Mouse (Mus musculus): Measurements from ENCODE around the gene Prkd2.

Gene Prkd2

DNA sequence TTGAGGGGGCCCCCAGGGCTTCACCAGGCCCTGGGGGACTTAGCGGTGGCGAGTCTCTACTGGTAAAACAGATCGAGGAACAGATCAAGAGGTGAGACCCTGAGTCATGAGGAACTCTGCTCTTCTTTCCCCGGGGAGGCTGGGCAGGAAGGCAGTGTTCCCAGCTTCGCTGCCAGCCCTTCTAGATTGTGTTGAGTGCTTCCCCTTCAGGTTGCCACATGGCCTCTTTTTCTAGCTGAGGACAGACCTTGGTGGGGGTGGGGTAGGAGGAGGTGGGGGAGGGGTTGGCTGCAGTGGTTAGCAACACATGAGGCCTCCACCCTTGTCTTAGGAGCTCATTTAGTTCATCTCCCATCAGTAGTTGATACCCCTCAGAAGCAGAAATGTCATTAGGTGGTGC, 16.1 kb upstream of the Prkd2 start:
- DNase-seq (ENCODE audit: low read depth, low spot score): no peak

DNA sequence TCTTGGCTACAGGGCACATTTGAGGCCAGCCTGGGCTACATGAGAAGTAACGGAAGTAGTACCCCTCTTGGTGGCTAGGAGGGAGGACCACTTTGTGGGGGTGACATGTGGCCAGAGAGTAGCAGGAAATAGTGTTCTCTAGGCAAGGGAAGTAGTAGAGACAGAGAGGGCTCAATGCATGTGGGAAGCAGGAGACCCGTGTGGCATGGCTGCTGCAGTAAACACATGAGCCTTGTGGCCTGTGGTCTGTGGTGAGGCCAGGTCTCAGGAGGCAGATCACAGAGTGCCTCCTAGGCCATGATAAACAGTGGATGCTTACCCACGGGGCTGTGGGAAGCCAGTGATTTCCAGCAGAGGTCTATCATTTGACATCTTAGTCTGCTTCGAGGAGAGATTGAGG, 15.4 kb upstream of the Prkd2 start:
- DNase-seq (ENCODE audit: low read depth, low spot score): no peak

DNA sequence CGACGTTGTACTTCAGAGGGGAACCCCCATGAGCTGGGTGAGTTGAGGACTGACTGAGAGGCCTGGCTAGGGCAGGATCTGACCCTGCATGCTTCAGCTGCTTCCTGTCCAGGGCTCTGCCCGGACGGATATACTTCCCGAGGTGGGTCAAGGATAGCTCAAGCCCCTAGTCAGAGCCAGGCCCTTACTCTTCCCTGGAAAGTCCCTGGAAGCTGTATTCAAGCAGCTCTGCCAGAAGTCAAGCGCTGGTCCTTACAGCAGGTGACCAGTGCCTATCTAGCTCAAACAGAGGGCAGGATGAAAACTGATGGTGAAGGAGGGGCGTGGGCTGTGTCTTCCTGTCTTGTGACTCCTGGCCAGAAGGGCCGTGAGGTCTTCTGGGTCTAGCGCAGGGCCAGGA, 12.3 kb upstream of the Prkd2 start:
- no peak for DNase-seq (ENCODE audit: low read depth, low spot score)

DNA sequence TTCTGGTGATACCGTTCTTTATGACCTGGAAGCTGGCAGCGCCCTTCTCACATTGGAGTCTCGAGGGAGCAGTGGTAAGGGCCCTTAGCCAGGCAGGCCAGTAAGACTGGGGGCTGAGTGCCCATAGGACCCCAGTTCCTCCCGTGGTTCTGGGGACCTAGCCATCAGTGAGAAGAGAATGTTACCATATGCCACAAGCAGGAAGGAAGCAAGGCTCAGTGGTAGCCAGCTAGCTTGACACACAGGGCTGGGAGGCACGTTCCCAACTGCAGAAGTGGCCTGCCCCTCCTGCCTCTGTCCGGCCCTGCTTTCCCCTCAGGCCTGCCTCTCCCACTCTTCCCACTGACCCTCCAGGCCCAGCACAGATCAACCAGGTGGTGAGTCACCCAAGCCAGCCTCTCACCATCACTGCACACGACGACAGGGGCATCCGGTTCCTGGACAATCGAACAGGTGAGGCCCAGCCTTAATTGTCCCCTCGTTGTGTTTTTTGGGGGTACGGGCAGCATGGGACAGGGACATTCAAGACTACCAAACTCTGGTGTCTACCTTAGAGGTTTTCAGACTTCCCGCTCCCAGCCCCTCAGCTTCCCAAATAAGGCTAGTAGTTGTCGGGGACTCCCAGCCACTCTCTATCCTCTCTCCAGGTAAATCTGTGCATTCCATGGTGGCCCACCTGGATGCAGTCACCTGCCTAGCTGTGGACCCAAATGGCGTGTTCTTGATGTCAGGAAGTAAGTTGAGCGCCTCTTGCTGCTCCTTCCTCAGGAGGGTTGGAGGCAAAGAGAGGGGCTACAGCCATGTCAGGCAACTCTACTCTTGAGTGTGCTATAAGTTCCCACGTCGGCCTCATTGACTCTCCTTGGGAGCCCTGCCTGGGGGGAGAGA, 4.5 kb upstream of the Prkd2 start:
- DNase-seq (ENCODE audit: low read depth, low spot score): no peak

DNA sequence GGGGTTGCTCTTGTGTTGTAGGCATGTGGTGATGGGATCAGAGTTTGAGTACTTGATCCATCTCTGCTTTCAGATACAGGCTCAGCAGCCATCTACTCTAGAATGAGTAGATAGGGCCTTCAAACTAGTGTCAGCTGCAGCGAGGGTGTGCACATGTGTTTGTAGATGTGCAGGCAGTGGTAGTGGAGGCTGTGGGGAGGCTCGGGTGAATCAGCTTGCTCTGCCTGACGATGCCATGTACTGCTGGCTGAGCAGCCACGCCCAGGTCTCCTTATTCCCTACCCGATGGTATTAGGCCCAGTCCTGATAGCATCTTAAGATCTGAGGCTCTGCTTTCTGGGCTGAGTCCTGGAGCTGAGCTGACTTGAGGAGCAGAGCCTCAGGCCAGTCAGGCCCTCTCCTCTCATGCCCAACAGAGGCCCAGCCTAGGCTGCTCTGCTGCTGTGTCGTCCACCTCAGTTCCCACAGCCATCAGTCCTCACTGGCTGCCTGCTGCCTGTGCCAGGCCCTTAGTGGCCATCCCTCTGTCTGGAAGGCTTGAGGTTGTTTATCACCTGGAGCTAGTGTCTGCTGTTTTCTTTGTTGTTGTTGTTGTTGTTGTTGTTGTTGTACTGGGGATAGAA, 3.8 kb upstream of the Prkd2 start:
- no peak for DNase-seq (ENCODE audit: low read depth, low spot score)

DNA sequence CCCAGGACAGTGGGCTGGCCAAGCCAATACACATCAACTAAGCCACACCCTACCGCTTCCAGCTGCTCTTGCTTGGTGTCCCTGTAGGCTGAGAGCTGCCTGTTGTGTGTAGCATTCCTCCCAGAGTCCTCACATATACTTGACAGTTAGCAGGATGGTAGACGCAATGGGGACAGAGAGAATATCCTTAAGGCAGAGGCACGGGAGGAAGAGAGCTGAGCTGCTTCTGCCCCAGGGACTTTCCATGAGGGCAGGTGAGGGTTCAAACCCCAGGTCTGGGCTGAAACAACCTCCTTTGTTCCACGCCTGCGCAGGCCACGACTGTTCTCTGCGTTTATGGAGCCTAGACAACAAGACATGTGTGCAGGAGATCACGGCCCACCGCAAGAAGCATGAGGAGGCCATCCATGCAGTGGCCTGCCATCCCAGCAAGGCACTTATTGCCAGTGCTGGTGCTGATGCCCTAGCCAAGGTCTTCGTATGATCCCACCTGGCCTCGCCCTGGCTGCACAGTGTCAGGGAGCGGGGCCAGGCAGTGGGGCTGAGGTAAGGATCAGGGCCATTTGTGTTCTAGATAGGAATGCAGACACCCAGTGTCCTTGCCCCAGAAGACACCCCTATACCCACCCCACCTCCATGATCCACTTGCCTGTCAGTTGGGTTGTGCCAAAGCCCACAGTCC, 3.1 kb upstream of the Prkd2 start:
- DNase-seq (ENCODE audit: low read depth, low spot score): no peak

DNA sequence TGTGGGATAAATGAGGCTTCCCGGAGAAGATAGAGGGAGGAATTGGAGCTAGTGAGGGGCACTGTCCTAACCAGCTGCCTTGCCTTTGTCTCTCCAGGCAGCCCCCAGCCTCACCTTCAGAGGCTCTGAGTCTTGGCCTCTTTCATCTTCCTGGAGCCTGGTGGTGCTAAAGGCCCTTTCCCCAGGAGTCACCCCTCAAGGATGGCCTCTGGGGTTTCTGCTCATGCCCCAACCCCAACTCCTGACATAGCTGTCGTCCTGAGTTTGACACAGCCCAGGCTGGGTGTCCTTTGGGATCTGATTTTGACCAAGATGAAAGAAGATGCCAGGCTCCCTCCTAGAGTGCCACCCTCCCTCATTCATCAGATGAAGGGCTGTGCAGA, 2.6 kb upstream of the Prkd2 start:
- no peak for DNase-seq (ENCODE audit: low read depth, low spot score)

DNA sequence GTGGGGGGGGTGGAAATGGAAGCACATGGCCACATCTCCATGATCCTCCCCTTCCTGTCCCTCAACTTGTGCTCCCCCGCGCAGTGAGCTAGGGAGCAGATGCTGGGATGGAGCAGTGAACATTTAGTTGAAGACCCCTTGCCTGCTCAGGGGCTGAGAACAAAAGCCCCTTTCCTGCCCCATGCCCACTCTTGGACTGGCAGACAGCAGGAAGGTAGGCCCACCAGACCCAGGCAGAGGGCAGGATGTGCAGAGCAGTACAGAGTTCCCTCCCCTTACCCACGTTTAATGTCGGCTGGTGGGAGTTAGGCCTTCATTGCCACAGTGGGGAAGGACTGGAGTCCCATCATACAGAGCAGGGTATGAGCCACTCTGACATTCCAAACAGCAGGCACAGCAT, 1.6 kb upstream of the Prkd2 start:
- DNase-seq (ENCODE audit: low read depth, low spot score): no peak

DNA sequence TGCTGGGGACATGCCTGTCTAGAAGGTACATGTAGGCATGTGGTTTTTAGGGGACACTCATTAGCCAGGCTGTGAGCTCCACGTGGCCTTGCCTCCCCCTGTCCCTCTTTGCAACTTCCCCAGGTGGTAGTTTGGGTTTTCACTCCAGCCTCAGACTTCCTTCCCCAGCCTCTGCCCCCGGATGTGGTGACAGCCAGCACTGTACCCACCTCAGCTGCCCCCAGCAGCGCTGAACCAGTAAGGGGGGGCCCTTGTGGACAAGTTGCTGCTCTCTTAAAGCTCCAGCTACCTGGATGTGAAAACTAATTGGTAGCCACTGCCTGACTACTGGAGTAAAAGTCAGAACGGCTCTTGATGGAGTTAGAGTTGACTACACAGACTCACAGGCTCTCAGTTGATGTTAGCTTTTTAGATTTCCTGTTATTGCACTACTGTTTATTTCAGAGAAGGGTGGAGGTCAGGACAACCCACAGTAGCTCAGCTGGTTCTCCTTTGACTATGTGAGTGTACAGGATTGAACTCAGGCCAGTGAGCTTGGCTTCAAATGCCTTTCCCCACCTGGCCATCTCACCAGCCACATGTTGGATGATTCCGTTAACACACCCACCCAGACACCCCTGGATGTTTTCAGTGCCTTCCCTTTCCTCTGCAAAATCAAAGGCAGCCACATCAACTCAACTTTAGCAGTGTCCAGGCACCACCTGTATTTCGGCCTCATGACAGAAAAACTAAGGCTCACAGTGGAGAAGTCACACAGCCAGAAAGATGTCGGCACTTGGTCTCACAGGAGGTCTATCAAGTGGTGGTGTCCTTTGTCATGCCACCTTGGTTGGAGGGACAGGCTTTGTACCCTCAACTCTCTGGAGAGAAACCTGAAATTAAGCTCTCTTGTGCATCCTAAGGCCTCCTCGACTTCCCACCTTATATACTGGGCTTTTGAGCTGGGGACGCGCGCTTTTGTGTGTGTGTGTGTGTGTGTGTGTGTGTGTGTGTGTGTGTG, 841 bp upstream of the Prkd2 start:
- DNase-seq (ENCODE audit: low read depth, low spot score): no peak

DNA sequence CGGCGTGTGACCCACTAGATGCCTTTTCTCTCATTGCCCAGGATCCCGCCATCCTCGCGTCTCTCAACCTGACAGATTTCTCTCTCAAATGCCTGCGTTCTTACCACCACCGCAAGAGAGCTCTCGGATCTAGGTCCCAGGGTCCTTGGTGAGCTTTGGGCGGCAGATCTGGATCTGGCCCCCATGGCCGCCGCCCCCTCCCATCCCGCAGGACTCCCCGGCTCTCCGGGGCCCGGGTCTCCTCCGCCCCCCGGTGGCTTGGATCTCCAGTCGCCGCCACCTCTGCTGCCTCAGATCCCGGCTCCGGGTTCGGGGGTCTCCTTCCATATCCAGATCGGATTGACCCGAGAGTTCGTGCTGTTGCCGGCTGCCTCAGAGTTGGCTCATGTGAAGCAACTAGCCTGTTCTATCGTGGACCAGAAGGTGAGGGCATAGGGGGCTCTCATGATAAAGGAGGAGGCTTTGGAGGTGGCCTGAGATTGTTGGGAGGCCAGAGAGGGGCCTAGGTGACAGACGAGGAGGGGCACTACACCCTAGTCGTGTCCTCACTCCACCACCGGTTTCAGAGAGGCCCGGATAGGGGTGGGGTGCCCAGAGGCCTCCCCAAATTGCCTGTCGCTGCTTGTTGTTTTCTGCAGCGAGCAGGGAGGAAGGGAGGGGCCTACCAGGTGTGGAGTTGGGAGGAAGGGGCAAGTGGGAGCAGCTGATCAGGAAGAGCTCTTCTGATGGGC, 904 bp downstream of the Prkd2 start:
- DNase-seq (ENCODE audit: low read depth, low spot score): no peak

DNA sequence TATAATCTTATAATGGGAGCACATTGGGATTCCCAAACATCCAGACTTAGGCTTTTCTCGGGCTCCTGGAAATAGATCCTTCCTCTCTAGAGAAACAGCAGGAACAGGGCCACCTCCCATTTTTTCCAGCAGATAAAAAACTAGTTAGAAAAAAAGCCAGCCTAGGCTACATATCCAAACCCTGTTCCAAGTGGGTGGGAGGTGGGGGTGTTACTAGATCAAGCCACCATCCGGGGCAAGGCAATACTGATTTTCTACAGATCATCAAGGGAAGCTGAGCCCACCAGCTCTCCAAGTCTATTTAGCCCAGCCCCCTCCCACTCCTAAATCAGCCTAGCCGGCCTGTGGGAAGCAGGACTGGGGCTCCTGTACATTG, 2.0 kb downstream of the Prkd2 start:
- DNase-seq (ENCODE audit: low read depth, low spot score): no peak

DNA sequence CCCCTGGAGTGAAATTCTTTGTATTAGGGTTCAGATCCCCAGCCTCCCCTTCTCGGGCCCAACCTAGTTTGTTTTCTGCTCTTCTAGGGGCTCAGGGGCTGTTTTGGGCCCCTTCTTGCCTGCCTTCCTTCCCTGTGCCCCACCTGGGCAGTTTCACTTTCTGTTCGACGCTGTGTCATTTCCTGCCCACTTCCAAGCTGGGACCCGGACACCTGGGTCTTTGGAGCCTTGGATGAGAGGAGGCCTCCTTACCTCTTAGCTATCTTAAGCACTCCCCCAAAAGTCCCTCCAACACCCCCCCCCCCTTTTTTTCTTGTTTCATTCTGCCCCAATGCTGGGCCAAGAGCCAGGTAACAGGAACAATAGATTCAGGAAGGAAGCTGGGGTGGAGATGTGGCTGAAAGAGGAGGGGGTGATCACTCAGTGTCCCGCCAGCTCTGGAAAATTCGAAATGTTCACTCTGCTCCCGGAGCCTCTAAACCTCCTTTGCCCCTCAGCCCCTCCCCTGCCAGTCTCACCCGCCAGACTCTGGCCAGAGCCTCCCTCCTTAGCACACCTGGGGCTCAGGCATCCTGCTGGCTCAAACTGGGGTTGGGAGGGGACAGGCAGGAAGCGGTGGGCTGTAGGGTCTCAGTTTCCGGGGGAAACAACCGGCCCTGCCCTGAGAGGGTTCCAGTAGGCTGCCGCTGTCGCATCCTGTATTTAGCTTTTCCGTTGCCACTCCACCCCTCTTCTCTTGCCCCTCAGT, 2.5 kb downstream of the Prkd2 start:
- no peak for DNase-seq (ENCODE audit: low read depth, low spot score)

DNA sequence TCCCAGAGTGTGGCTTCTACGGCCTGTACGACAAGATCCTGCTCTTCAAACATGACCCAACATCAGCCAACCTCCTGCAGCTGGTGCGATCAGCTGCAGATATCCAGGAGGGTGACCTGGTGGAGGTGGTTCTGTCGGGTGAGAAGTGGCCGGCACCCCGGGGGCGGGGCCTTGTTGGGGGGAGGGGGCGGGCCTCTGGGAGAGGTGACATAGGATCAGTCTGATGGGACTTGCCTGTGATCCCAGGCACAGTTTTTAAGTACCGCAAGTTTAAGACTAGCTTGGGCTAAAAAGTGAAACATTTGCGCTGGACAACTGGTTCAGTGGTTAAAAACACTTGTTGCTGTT, 3.1 kb downstream of the Prkd2 start:
- DNase-seq (ENCODE audit: low read depth, low spot score): peak; percentile 54

DNA sequence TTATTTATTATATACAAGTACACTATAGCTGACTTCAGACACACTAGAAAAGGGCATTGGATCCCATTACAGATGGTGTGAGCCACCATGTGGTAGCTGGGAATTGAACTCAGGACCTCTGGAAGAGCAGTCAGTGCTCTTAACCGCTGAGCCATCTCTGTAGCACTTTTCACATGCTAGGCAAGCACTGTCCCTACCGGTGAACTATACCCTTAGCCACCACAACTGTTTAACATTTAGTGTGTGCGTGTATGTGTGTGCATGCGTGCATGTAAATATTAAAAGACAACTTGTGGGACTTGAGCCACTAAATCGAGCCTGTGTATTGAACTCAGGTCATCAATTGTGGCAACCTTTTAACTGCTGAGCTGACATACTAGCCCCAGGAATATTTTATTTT, 4.1 kb downstream of the Prkd2 start:
- DNase-seq (ENCODE audit: low read depth, low spot score): no peak

DNA sequence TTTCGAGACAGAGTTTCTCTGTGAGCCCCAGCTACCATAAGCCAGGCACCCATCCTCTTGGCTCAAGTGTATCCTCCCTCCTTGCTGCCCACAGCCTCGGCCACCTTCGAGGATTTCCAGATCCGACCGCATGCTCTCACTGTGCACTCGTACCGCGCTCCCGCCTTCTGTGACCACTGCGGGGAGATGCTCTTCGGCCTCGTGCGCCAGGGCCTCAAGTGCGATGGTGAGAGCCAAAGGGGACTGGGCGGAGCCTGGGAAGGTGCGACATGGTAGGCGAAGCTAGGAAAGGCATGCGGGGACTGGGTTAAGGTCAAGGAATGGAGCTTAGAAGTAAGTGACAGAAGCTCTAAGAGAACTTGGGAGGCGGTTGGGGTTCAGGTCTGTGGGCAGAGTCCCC, 4.8 kb downstream of the Prkd2 start:
- peak; percentile 63 for DNase-seq (ENCODE audit: low read depth, low spot score)

DNA sequence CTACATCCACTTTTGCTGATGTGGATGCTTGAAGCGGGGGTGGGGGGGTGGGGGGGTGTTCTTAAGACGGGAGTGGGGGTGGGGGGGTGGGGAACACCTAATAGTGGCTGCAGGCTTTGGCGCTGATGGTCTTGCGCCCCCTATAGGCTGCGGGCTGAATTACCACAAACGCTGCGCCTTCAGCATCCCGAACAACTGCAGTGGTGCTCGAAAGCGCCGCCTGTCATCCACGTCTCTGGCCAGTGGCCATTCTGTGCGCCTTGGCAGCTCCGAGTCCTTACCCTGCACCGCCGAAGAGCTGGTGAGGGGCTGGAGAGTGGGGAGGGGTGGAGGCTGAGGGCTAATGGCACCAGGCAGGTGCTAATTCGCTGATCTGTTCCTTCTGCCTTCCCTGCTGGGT, 5.9 kb downstream of the Prkd2 start:
- DNase-seq (ENCODE audit: low read depth, low spot score): peak; percentile 78

DNA sequence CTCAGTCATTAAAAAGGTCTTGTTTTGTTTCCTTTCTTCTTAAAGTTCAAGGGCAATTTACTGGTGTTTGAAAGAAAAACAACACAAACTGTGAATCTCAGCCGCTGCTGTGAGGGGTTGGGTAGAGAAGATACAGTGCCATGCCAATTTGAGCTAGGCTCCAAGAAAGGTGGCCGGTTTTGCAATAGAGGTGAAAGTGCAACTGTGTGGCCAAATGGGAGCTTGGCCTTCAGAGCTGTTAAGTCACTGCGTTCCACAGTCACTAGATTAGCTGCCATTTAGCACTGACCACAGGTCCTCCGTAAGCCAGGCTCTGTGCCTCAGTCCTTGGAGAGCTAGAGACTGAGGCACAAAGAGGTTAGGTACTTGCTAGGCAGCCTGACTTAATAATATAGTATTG, 8.9 kb downstream of the Prkd2 start:
- no peak for DNase-seq (ENCODE audit: low read depth, low spot score)

DNA sequence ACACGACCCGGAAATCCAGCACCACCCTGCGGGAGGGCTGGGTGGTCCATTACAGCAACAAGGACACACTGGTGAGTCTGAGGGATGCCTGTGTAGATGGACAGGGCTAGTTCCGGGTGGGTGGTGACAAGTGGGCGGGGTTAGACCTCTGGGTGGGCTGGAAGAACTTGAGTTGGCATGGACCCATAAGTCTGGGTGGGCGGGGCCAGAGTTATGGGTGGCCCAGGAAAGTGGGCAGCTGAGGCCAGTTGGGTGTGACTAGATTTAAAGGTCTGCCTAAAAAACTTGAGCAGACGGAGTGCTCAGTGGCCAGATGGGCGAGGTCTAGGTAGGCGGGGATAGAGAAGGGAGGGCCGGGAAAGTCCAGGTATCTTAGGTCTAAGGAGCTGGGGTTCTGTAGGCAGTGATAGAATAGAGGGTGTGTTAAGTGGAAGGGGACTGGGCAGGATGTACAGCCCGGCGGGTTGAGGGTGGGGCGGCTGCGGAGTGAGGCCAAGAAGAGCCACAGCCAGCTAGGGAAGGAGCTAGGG, 10.7 kb downstream of the Prkd2 start:
- DNase-seq (ENCODE audit: low read depth, low spot score): no peak

DNA sequence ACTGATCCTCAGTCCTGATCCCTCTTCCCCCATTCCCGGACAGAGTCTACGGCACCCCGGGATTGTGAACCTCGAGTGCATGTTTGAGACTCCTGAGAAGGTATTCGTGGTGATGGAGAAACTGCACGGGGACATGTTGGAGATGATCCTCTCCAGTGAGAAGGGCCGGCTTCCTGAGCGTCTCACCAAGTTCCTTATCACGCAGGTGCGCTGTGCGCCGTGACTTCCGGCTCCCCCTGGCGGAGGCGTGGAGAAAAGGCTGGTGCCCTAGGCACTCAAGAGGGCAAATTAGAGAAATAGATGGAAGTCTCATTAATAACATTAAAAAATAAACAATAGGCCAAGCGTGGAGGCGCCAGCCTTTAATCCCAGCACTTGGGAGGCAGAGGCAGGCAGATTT, 15.6 kb downstream of the Prkd2 start:
- DNase-seq (ENCODE audit: low read depth, low spot score): peak; percentile 83
